Mouse (Mus musculus) ES-Bruce4 (cell line): ENCODE measurements at regions not wholly inside any gene's neighbourhood (a gene's known extent, or its start where the extent isn't known, plus 50 kb on each side); places are given as distances from the start of the nearest gene placed in this dataset.

Experiments used
- CTCF ChIP-seq: IDR thresholded peaks from one replicate; pipeline ENCODE4 v1.8.1; 2011; ENCODE audit warnings: low read depth, low read length
- POLR2A ChIP-seq: IDR thresholded peaks from one replicate; pipeline ENCODE4 v1.8.1; 2011; ENCODE audit warnings: low read length; ENCODE audit not compliant: insufficient read depth

DNA sequence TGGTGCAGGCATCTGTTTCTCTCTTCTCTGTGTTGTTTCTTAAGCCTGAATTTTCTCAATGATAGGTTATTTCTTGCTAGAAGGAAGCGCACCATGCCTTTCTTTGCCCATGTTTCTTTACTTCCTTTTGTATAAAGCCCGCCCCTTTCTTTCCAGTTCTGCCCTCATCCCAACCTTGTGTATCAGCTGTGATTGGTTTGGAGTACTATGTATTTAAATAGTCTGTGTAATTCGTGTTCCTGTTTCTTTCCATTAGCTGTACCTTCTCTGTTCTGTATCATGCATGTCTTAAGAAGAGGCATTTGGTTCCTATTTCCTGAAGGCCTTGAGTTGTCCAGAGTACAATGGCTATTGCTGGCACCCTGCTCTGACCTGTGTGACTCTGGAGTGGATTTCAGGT, 166.9 kb downstream of the Kcnrg start:
- no peak for TF ChIP-seq CTCF
- no peak for TF ChIP-seq POLR2A
